Mouse (Mus musculus) megakaryocyte, adult 5-6 weeks (primary cell): ENCODE data around the gene Tmem231. TPM values are rescaled to one million over a fixed set of nuclear protein-coding genes. Genes with fewer than 3 reads are reported as not detected.

ENCODE experiments used
- ATAC-seq: 2 replicates; pipeline ENCODE4 v1.8.0; 2016; ENCODE audit warnings: mild to moderate bottlenecking, inconsistent platforms; ENCODE audit not compliant: poor library complexity, severe bottlenecking
- total RNA-seq, 2 experiments: library from RNA; stranded (forward) in 1 of 2; stranded (reverse) in 1 of 2; fragments of 153-499, 151-499 nt in 1 of 2; fragments of 221-1000, 200-1000 nt in 1 of 2; gene quantifications; 2 replicates each; pipeline versions ENCODE4 v1.2.3 to v1.2.4; 2015 to 2017

Gene Tmem231
- total RNA-seq, 2 experiments from 2014 or later: not detected

DNA sequence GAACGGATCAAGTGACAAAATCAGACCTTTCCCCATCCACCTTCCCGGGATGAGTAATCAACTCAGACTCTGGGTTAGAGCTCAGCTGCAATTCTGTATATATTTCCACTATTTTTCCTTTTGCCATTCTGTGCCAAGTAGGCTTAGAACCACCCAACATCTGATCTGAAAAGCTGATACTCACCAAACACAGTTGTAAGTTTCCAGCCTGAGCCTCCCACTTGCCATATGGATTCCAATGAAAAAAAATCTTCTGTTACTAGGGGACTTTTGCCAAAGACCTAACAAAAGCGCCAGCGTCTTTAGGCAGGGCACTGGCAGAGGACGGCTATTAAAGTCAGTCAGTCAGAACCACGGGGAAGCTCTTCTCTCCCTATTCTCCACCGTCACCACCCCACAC, 22.1 kb downstream of the Tmem231 start:
- ATAC-seq: no peak

DNA sequence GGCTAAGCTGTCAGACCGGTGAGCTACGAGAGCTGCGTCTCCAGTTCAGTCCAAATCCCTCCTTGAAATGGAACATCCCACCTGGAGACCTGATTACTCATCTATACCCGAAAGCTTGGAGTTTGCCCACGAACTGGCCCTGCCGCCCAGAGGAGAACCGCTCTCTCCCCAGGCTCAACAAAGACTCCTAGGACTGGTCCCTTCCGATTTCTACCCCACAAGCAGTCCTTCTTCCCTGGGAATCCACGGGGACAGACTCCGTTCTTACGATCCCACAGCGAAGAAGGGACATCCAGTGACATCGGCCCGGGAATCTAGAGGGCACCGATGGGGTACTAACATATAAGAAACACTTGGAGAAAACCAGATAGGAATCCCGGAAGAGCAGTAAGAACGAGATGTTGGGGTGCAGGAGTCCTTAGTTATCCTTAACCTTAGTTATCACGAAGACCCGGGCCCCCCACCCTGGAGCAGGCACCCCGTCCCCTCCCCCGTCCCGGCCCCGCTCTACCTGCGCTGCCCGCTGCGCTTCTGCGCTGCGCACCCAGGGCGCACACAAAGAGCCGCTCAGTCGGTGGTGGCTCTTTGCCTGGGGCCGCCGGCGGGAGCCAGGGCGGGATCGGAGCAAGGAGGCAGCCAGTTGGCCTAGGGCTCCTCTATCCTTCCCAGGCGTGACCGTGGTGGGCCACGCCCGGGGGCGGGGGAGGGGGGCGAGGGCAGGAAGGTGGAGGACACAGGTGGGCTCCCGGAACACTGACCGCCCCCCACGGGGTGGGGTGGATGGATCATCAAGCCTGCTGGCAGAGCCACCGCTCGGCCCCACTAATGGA, 23.8 kb downstream of the Tmem231 start, which contains the start of gene Chst5:
Gene Chst5 (minus strand): TSS at position 827 of the 830 bp plus-strand sequence.
- no peak for ATAC-seq

DNA sequence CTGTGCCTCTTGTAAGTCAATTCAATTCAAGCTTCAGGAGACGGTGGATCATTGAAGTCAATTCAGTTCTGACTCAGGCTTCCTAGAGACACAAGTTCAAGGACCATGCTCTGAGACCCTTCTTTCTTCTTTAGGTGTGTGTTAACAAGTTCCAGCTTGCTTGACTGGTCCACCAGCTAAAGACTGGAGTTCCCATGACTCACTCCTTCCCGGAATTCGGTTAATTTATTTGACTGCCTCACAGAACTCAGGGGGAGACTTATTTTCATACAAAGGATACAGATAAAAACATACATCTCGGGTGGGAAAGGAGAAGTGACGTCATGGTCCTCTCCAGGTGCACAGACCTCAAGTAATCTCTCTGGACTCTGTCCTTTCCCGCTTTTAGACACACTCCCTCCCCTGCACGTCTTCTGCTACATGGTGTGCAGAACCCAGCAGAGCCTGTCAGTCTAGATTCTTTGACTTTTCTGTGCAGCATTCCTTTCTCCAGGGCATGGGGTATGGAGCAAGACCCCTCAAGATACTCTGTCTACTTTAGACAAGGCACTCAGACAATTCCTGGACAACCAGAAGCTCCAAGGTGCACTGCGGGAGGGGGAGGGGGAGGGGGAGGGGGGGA, 28.1 kb downstream of the Tmem231 start:
- no peak for ATAC-seq

DNA sequence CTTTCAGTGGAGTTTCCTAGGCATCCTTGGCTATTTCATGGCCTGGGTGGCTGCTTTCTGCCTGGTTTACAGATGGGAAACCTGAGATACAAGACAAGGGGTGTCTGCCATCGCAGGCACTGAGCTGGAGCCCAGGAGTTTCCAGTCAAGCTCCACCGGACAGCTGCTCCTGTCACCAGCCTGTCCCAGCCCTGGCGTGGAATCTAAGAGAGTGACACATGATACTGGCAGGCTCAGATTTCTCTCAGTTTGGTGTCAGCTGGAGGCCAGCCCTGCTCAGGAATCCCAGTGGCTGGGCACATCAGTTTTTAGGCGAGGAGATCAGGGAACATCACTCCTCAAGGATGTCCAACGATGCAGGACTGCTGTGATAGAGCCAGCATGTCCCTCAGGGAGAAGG, 31.6 kb downstream of the Tmem231 start:
- ATAC-seq: no peak

DNA sequence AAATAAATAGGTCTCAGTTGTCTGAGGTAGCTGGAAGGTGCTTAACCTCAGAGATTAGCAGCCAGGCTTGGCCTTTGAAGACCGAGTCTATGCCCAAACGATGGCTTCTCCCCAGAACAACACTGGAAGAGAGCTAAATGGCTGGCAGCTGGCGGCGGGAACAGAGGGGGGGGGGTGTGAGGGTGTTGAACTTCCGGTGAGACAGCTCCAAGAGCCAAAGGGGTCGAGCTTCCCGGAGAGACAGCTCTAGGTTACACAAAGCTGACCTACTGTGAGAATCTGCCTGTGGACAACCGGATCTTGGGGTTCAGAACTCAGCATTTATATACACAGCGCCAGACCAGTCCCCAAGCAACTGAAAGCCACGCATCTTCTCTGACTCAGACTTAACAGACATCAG, 35.1 kb downstream of the Tmem231 start:
- no peak for ATAC-seq

DNA sequence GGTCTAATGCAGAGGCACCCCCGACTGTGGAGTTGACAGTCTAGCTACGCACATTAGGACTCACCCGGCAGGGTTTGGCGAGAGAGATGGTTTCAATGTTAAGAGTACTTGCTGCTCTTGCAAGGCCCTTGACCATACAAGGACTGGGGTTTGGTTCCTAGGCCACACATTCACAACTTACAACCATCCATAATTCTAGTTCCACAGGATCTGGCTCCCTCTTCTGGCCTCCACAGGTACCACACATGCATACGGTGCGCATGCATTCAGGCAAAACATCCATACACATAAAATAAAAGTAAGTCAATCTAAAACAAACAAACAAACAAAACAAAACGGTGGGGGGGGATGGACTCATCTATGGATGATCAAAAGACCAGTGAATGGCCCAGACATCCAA, 38.7 kb downstream of the Tmem231 start:
- no peak for ATAC-seq

DNA sequence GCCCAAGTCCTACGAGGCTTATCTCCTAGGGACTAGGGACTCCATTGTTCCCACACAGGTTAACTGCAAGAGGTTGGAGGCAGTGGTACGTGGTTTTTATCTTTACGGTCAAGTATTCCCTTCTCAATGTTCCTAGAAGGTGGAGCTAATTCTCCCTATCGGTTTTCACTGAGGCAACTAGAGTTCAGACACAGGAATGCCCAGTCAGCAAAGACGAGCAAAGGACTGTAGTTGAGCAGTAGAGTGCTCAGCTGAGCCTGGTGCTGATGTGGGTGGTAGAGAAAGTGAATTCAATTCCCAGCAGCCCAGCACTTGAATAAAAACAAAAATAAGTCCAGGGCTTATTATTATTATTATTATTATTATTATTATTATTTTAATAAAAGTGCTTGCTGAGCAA, 41.1 kb downstream of the Tmem231 start:
- ATAC-seq: no peak

DNA sequence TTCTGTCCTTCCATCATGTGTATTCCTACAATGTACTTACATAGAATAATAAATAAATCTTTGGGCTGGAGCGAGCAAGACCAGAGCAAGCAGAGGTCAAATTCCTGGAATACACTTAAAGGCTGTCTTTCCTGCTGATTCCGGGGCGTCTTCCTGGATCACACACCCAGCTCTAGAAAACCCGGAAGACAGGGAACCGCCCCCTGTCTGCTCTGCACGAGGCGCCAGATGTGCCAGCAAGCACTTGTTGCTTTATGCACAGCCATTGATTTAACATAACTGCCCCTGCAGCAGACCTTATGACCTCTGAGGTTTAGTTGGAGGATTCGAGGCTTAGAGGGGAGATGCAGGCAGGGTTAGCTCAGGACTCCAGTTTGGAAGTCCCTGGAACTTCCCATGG, 41.7 kb downstream of the Tmem231 start:
- ATAC-seq: no peak

DNA sequence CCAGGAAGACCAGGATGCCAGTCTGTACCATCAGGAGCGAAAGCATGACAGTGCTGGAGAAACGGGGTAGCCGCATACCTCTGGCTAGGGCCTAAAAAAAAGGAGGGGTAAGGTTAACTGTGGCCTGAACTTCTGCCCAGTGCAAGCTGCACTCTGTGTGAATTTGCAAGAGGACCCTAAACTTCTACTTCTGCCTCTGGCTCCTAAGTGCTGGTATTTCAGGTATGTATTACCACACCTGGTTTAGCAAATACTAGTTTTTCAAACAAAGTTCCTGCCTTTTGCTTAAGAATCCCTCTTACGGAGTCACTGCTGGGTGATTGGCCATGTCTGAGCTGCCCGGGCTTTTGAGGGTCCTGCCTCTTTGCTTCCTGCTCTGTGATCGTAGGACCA, 42.8 kb downstream of the Tmem231 start:
- ATAC-seq: peak; percentile 15; the same call in 1 of the 2 replicates

DNA sequence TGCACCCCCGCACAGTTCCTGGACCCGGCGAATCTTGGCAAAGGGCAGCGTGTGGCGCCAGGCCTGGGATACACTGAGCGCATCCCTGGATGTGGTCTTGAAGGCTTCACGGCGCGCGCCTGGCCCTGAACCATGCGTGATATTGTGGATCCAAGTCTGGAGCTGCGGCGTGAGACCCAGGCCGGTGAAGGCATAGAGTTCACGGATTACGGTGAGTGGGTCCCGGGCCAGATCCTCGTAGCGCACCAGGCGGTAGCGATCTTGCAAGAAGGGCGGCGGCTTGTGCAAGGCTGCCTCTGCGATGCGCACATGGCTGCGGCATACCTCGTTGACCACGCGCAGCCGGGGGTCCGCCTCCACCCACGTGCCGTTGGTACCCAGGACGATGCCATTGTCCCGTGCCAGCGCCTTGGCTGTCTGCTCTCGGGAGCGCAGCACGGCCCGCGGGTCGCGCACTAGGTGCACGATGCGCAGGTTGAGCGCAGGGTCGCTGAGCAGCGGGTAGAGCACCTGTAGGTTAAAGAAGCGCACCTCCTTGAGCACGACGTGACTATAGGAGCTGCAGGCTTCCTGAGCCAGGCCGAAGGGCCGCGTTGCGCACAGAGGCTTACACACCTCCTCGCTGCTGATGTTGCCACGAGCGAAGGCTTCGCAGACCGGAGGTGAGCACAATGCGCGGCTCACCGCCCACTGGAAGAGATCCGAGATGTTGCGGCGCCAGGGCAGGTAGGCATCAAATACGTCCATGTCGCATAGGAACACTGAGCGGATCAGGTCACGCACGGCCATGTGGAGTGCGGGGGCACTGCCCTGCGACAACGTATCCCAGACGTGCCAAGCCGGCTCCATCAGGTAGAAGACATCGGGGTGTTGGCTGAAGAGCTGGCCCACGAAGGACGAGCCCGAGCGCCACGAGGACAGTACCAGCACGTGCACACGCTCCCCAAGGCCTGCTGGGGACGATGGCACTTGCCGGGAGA, 43.5 kb downstream of the Tmem231 start:
- no peak for ATAC-seq

DNA sequence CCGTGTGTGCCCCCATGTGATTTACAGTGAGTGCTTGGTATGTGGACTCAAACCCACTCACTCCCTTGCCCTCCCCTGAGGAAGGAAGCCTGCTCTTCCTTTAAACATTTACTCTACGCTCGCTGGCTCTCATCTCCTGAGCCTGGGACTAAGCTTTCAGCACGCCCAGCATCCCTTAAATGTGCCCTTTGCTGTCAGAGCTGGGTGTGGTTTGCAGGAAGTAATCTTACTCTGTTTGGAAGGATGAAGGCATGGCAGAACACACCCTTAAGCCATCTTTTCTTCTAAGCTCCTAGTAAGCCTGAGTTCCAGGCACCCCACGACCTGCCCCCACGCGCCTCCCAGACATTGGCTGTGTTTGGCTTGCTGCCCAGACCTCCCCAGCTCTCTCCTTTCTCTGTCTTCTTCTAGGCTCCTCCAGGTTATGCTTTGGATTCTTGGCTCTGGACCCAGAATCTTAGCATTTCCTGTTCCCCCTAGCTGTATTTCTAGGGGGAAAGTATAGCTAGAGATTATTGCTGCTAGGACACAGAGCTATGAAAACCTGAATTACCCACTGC, 45.5 kb downstream of the Tmem231 start:
- no peak for ATAC-seq

DNA sequence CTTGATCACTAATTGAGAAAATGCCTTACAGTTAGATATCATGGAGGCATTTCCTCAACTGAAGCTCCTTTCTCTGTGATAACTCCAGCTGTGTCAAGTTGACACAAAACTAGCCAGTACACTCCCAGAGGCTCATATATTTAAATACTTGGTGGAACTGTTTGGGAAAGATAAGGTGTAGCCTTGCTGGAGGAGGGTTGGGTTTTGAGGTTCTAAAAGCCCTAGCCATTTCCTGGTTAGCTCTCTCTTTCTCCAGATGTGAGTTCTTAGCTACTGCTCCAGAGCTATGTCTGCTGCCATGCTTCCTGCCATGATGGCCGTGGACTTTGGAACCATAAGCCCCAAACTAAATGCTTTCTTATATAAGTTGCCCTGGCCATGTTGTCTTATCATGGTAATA, 46.2 kb downstream of the Tmem231 start:
- no peak for ATAC-seq

DNA sequence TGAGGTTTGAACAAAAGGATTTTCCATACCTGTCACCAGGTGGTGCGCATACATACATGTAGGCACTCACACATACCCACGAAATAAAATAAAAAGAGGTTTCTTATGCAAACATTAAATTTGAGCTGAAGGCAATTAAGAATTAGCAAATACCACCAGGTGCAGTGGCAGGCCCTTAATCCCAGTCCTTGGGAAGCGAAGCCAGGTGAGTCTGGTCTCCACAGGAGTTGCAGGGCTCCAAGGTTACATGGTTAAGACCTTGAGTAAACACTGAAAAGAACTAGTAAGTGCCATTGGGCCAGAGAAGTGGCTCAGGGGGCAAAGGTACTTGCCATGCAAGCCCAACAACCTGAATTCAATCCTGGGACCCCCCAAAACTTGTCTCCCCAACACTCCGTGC, 50.1 kb downstream of the Tmem231 start:
- no peak for ATAC-seq

DNA sequence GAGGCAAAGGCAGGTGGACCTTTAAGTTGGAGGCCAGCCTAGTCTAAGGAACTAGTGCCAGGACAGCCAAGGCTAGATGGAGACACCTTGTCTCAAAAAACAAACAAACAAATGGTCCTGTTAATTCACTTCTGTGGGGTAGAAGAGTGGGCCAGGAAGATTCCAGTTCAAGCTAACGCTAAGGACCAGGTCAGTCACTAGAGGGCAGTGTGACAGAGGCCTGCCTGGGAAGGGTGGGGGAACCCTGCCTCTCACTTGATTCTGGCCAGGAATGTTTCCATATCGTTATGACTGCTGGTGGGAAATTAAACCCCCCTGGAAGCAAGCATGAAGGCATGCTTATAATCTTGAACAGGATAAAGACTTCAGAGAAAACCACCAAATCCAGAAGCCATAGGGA, 52.1 kb downstream of the Tmem231 start:
- ATAC-seq: peak; percentile 69

DNA sequence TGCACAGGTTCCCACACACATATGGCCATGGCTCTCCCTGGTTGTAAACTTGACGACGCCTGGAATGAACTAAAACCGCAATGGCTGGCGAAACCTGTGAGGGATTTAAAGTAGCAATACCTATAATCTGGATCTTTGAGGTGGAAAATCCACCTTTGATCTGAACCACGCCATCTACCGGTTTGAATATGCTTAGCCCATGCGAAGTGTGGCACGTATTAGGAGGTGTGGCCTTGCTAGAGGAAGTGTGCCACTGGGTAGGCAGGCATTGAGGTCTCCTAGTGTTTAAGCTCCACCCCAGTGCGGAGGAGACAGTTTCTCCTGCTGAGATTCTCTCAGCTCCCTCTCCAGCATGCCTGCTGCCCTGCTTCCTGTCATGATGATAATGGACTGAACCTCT, 56.0 kb downstream of the Tmem231 start:
- ATAC-seq: peak; percentile 23; the same call in 1 of the 2 replicates

DNA sequence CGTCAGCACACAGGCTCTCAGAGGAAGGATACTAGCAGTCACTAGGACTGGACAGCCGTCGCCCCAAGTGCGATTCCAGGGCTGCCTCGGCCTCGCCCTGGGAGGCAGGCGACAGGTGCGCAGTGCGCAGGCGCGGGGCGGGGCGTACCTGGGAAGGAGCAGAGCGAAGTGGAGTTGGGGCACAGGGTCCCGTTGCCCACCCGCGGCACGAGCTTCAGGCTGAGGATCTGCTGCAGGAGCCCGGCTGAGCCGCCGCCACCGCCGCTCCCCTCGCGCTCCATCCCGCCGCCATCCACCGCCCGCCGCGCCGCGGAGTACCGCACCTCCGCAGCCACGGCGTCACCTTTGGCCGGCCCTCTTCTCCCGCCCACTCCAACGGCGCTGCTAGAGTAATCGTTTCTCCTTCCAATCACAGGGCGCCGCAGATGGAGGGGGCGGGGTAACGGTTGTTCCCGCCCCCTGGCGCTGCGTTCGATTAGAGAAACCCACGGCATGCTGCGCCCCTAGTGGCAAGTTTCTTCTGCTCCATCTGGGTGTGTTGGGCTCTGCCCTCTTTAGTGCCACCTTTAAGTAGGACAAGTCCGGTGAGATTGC, 57.2 kb downstream of the Tmem231 start, which contains the start of gene Tmem170:
Gene Tmem170 (minus strand): TSS at position 396 of the 594 bp plus-strand sequence.
- ATAC-seq: peak; percentile 95

DNA sequence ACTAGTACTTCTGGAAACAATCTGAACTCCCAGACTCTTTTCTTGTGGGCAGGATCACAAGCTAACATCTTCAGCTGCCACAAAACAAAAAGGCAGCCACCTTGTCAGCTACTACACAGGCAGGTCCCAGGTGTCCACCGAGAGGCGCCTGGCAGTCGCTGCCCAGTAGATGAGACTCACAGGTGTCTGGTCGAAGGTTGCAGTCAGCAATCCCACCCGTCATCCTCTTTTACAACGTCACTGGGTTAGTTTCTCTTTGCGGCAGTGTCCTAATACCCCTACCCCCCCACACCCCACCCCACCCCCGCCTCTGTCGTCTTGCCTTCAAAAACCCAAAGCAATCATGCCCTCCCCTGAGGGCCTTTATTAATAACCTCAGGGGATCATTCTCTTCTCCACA, 57.9 kb downstream of the Tmem231 start:
- peak; percentile 50 for ATAC-seq

DNA sequence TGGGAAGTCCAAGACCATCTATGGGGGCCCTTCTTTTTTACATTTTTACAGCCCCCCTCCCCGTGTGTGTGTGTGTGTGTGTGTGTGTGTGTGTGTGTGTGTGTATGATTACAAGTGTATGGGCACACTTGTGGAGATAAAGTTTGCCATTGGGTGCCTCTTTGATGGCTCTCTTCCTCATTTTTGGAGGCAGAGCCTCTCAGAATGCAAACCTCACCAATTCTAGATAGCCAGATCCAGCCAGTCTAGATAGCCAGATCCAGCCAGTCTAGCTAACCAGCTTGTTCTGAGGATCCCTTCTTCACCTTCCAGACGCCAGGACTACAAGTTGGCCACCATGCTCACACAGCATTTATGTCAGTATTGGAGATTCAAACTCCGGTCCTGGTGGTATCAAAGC, 62.4 kb downstream of the Tmem231 start:
- no peak for ATAC-seq

DNA sequence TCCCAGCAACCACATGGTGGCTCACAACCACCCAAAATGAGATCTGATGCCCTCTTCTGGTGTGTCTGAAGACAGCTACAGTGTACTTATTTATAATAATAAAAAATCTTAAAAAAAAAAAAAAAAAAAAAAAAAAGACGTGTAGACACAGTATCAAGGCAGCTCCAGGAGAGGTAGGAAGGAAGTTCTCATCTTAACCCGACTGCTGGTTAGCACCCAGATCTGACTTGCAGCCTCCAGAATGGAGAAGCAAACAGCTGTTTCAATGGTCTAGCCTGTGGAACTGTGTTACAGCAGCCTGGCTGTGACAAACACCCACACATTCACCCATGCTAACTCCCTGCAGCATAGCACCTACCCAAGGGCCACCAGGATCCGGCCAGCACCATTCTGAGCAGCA, 63.3 kb downstream of the Tmem231 start:
- no peak for ATAC-seq

DNA sequence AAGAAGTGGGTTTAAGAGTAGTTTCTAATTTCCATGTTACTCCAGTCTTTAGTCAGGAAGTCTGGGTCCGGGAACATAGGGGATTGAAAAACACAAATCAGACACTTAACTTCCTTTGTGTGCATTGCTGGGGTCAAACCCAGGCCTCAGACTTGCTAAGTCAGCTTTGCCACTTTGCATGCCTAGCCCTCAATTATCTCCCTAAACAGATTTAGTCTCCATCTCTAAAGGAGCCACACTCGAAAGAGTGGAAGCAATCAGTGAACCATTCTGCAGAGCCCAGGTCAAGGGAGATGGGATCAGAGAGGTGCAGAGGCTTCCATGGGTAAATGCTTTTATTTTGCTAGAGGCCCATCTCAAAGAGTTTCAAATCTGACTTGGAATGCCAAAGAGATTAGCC, 65.0 kb downstream of the Tmem231 start:
- ATAC-seq: no peak
